Mouse (Mus musculus) forebrain, embryonic 16.5 days (tissue): Measurements from ENCODE around the gene Rubcn. TPM values are rescaled to one million over a fixed set of nuclear protein-coding genes. Genes with fewer than 3 reads are reported as not detected.

Experiments used
- ATAC-seq: fragments of 200-750 bp; cut with Nextera tagmentation; 2 replicates; pipeline ENCODE4 v1.8.0; 2017; ENCODE audit warnings: mild to moderate bottlenecking, moderate library complexity
- H3K27ac ChIP-seq: fragments of 300-500 bp; sonication (generic); 2 replicates; pipeline ENCODE4 v1.5.1; 2014; ENCODE audit warnings: low read length, control low read depth
- H3K27me3 ChIP-seq: fragments of 300-500 bp; sonication (generic); replicated peaks from 2 replicates; pipeline ENCODE4 v1.6.1; 2014; ENCODE audit warnings: low read length; ENCODE audit not compliant: control insufficient read depth, insufficient read depth
- H3K36me3 ChIP-seq: fragments of 300-500 bp; sonication (generic); 2 replicates; pipeline ENCODE4 v1.6.1; 2014; ENCODE audit not compliant: control insufficient read depth, insufficient read depth
- H3K4me1 ChIP-seq: fragments of 300-500 bp; sonication (generic); replicated peaks from 2 replicates; pipeline ENCODE4 v1.6.1; 2014; ENCODE audit warnings: low read length; ENCODE audit not compliant: control insufficient read depth, insufficient read depth
- H3K4me2 ChIP-seq: fragments of 300-500 bp; sonication (generic); 2 replicates; pipeline ENCODE4 v1.6.1; 2014; ENCODE audit warnings: mild to moderate bottlenecking, low read length, control low read depth
- H3K4me3 ChIP-seq: fragments of 300-500 bp; sonication (generic); replicated peaks from 2 replicates; pipeline ENCODE4 v1.5.1; 2014; ENCODE audit warnings: mild to moderate bottlenecking, low read length, control low read depth
- H3K9ac ChIP-seq: fragments of 300-500 bp; sonication (generic); replicated peaks from 2 replicates; pipeline ENCODE4 v1.6.1; 2014; ENCODE audit warnings: low read depth, low read length, control low read depth
- H3K9me3 ChIP-seq: fragments of 300-500 bp; sonication (generic); 2 replicates; pipeline ENCODE4 v1.6.1; 2016; ENCODE audit warnings: low read length; ENCODE audit not compliant: control insufficient read depth
- WGBS: fragments of 180-500 bp; shearing (Covaris S2); extraction: QIAGEN DNeasy Blood & Tissue Kit; methylation state at CpG from one replicate; pipeline ENCODE4 v1.1.7; 2014; 5-methylcytosine and 5-hydroxymethylcytosine counted together
- polyA plus RNA-seq: library from polyadenylated mRNA; unstranded; fragments of >200 nt; fragmentation: Nextera tagmentation; extraction: Ambion mirVana; gene quantifications from 2 replicates; pipeline ENCODE4 v1.2.1, GENCODE M21; 2015

Rubcn gene
- polyA plus RNA-seq, 1 experiment from 2014 or later: 40.4 TPM

DNA sequence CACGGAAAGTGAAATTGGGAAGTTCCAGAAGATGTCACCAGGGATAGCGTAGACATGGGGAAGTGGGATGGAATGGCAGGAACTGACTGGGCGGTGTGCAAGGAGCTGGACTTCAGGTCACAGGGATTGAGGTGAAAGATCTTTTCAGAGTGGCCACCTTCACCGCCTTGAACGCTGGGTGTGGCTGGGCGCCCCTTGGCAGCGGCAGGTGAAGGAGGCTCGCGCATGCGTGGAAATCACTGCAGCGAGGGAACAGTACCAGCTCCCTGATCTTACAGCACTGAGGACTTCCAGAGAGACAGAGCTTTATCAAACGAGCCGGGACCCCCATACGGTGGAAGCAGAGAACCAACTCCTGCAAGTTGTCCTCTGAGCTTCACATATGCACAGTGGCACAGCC, 63.0 kb downstream of the Rubcn start:
- no peak overlapping the region for H3K9ac ChIP-seq
- WGBS: 25% methylated on average over 14 of the region's 14 CpGs
- H3K36me3 ChIP-seq: no peaks in the 10 kb centered on the region
- no peak overlapping the region for H3K27ac ChIP-seq
- H3K4me2 ChIP-seq: peak overlapping the region; percentile 55
- peaks cover 5% of the 10 kb centered on the region for H3K4me1 ChIP-seq
- 0 out of 2 replicates have a peak, but pooled peaks have one; percentile 31 for ATAC-seq
- H3K27me3 ChIP-seq: peaks cover 2% of the 10 kb centered on the region; the same call in 1 of the 2 replicates
- H3K9me3 ChIP-seq: no peaks in the 10 kb centered on the region
- peak overlapping the region; percentile 38 for H3K4me3 ChIP-seq

DNA sequence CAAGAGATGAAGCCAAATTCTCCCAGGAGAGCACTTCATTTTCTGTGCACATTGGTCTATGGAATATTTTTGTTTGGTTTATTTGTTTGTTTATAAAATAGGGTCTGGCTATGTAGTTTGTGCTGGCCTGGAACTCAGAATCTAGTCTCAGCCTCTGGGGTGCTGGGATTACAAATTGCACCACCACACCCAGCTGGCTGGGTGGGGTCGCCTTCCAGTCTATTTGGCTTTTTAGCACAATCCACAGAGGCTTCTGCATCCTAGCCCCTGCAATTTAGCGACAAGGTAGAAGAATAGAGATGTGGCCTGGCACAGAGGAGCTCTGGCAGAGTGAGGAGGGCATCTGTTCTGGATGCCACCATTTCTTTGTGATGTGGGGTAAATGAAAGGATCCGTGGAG, 63.8 kb downstream of the Rubcn start:
- ATAC-seq: no peak
- no peak overlapping the region for H3K4me2 ChIP-seq
- no peak overlapping the region for H3K27ac ChIP-seq
- H3K9me3 ChIP-seq: no peaks in the 10 kb centered on the region
- H3K27me3 ChIP-seq: peaks cover 2% of the 10 kb centered on the region; the same call in 1 of the 2 replicates
- 57% methylated on average over 3 of the region's 3 CpGs for WGBS
- no peak overlapping the region for H3K4me3 ChIP-seq
- no peak overlapping the region for H3K9ac ChIP-seq
- peaks cover 5% of the 10 kb centered on the region for H3K4me1 ChIP-seq
- no peaks in the 10 kb centered on the region for H3K36me3 ChIP-seq

DNA sequence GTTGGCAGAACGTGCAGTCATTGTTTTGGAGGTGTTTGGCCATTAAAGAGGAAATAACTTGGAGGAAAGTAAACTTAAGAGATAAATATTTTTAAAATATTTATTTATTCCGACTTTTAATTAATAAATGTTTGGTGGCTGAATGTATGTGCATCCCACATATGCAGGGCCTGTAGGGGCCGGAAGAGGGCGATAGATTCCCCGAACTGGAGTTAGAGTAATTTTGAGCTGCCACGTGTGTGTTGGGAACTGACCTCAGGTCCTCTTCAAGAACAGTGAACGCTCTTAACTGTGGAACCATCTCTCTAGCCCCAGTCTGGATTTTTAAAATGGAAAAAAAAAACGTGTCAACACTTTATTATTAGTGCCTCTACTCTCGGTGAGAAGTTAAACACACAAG, 64.2 kb downstream of the Rubcn start:
- no peaks in the 10 kb centered on the region for H3K36me3 ChIP-seq
- no peak for ATAC-seq
- 0 out of 2 replicates have a peak overlapping the region, but pooled peaks have one; percentile 22 for H3K4me2 ChIP-seq
- H3K9me3 ChIP-seq: no peaks in the 10 kb centered on the region
- H3K27me3 ChIP-seq: peaks cover 2% of the 10 kb centered on the region; the same call in 1 of the 2 replicates
- H3K9ac ChIP-seq: no peak overlapping the region
- H3K4me3 ChIP-seq: no peak overlapping the region
- no peak overlapping the region for H3K27ac ChIP-seq
- peaks cover 5% of the 10 kb centered on the region for H3K4me1 ChIP-seq
- 45% methylated on average over 9 of the region's 9 CpGs for WGBS

DNA sequence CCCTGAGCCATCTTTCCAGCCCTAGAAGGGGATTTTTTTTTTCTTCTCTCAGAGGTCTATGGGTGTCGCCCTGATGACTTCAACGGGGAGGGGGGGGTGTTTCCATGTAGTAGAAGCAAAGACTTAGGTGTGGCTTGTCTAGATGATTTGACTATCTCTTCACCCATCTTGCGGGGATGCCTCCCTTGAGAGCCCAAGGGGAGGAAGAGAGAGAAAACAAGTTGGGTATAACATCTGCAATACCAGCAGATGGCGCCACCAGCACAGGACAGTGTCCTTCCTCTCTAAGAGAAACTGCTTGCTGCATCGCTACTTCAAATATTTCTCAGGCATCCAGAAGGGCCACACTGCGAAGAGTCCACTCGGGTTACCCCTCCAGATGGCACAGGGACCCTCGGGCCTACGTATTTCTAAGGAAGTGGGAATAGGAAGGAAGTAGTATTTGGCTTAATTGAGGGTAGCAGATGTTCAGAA, 64.6 kb downstream of the Rubcn start:
- Histone ChIP-seq H3K9ac (no peak overlapping the region), H3K4me2 (peak overlapping the region; percentile 22; the same call in 1 of the 2 replicates), H3K4me3 (no peak overlapping the region), H3K36me3 (no peaks in the 10 kb centered on the region), H3K27ac (no peak overlapping the region), H3K9me3 (no peaks in the 10 kb centered on the region), H3K4me1 (peaks cover 5% of the 10 kb centered on the region), H3K27me3 (peaks cover 2% of the 10 kb centered on the region; the same call in 1 of the 2 replicates)
- 2% methylated on average over 9 of the region's 9 CpGs for whole genome bisulfite sequencing
- peak; percentile 58; the same call in 1 of the 2 replicates for ATAC-seq

DNA sequence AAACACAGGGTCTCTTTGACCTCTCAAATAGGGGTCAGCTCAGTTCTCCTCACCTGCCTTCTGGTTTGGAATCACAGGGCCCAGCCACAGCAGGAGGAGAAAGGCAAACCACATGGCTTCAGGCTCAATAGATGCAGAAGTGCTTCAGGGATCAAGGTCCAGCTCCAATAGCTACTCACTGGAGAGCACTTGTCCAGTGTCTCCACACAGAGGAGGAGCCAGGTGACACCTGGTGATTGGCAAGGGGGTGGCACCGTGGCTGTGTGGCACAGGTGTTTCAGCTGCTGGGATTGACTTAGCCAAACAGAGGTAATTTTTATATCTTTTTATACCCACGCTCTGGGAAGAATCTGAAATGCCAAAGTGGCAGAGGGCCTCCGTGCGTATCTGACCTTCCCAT, 67.2 kb downstream of the Rubcn start, which contains the start of gene Smbd1:
Smbd1 (minus strand) TSS at position 157 of the 400 bp plus-strand sequence.
- Histone ChIP-seq H3K9ac (no peak within 1 kb of the TSS), H3K9me3 (no peaks in the 10 kb centered on the region), H3K4me2 (no peak within 1 kb of the TSS), H3K36me3 (no peaks in the 10 kb centered on the region), H3K27ac (no peak within 1 kb of the TSS), H3K4me1 (peaks cover 5% of the 10 kb centered on the region), H3K27me3 (peaks cover 2% of the 10 kb centered on the region; the same call in 1 of the 2 replicates), H3K4me3 (no peak within 1 kb of the TSS)
- WGBS: 94% methylated on average over 4 of the region's 4 CpGs
- ATAC-seq: no peak

DNA sequence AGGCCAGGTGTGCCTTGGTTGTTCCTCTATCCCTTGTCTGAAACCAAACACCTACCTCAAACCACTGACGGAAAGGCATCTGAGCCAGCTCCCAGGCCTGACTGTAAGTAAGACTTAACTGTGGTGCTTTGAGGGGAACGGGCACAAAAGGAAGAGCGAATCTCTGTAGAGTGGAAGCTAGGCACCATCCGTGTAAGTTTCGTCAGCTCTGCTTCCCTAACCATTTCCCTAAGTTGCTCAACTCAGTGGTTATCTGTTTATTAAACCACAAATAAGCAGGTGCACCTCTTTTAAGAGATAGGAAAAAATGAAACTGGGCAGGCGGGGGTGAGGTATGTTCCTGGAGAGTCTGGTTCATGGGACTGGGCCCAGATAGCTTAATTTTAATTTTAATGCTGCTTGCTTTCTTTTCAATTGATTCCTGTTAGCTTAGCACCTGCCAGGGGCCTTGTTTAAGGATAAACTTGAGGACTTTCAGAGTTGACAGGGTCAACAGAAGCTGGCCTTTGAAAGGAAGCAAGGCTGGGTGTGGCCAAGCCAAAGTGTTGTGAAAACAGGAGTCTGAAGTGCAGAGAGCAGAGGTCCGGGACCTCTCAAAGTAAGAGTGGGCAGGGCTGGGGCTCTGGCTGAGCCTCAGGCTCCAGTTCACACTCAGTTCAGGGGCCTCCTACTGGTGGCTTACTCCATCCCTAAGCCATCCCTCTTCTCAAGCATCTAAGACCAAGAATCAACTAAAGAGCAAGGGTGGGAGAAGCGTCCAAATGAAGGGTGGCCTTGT, 70.0 kb downstream of the Rubcn start:
- Histone ChIP-seq H3K4me1 (peaks cover 8% of the 10 kb centered on the region), H3K9ac (no peak overlapping the region), H3K27me3 (peaks cover 2% of the 10 kb centered on the region; the same call in 1 of the 2 replicates), H3K4me3 (no peak overlapping the region), H3K4me2 (no peak overlapping the region), H3K36me3 (no peaks in the 10 kb centered on the region), H3K27ac (no peak overlapping the region), H3K9me3 (no peaks in the 10 kb centered on the region)
- WGBS: 66% methylated on average over 8 of the region's 8 CpGs
- ATAC-seq: no peak

DNA sequence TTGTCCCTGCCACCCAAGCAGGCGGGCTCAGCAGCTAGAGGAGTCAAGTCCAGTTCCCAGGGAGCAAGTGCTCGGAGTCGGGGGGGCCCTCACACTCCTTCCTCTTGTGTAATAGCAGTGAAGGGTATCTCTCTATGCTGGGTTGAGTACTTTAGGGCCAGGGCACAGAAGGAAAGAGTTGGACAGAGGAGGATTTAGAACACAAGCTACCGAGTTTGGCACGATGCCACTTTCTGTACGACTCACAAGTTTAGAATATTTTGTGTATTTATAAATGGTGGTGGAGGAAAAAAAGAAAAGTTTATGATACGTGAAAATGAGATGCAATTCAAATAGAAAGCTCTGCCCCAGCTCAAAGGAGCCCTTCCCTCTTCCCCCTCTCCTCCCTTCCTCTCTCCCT, 72.4 kb downstream of the Rubcn start:
- Histone ChIP-seq H3K27ac (no peak overlapping the region), H3K36me3 (no peaks in the 10 kb centered on the region), H3K4me1 (peaks cover 8% of the 10 kb centered on the region), H3K9ac (no peak overlapping the region), H3K27me3 (no peaks in the 10 kb centered on the region), H3K9me3 (no peaks in the 10 kb centered on the region), H3K4me3 (no peak overlapping the region), H3K4me2 (no peak overlapping the region)
- 78% methylated on average over 7 of the region's 7 CpGs for WGBS
- ATAC-seq: no peak

DNA sequence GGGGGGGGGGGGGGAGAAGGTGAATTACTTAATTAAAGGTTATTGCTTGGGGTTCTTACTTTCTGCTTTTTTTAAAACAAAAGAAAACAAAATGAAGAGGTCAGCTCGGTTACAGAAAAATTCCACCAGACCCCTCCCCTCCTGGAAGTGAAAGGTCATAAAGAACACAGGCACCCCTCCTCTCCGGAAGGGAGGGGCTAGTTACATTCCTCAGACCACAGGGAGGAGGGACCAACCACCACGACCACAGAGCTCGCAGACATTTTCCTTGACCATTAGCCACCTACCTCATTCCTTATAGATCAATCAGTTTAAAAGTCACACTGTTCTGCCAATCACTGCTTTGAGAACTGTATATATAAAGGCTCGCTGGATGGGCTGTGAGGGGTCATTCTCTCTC, 73.7 kb downstream of the Rubcn start:
- 57% methylated on average over 5 of the region's 5 CpGs for WGBS
- no peak overlapping the region for H3K4me2 ChIP-seq
- H3K27ac ChIP-seq: no peak overlapping the region
- H3K9me3 ChIP-seq: 0 out of 2 replicates have a peak, but pooled peaks cover 3% of the 10 kb centered on the region
- no peaks in the 10 kb centered on the region for H3K36me3 ChIP-seq
- ATAC-seq: no peak
- H3K4me1 ChIP-seq: peaks cover 8% of the 10 kb centered on the region
- no peaks in the 10 kb centered on the region for H3K27me3 ChIP-seq
- H3K4me3 ChIP-seq: no peak overlapping the region
- H3K9ac ChIP-seq: no peak overlapping the region

DNA sequence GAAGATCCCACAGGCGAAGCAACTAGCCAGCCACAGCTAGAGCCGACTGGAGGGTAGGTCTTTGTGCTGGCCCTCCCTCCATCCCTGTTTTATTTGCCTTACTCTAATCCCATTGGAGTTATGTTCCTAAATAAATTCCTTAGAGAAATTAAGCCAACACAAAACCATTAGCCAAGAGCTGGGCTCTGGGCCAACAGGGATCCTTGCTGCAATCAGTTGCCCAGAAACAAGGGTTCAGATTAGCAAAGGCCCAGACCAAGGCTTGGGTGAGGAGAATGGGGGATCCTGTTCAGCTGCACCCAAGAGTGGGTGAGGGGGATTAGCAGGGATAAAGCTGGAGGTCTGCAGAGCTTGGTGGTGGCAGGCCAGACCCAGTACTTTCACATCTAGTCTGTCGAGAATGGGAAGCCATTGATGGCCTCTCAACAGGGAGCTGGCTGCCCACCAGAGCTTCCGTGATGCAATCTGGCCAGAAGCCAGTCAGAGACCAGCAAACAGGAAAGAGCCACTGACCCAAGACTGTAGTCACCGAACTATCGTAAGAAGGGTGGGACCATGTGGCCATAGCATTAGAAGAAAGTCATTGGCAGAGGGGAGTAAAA, 74.2 kb downstream of the Rubcn start:
- H3K27me3 ChIP-seq: no peaks in the 10 kb centered on the region
- no peaks in the 10 kb centered on the region for H3K36me3 ChIP-seq
- peak; percentile 93 for ATAC-seq
- no peak overlapping the region for H3K4me3 ChIP-seq
- H3K9me3 ChIP-seq: 0 out of 2 replicates have a peak, but pooled peaks cover 3% of the 10 kb centered on the region
- no peak overlapping the region for H3K4me2 ChIP-seq
- H3K4me1 ChIP-seq: peaks cover 8% of the 10 kb centered on the region
- H3K9ac ChIP-seq: no peak overlapping the region
- WGBS: 12% methylated on average over 6 of the region's 6 CpGs
- peak overlapping the region; percentile 38; the same call in 1 of the 2 replicates for H3K27ac ChIP-seq
